Mouse (Mus musculus): ENCODE data around the gene Tsfm.
A peak's percentile ranks its signal among the peaks of the same experiment; 100 is the strongest.
"Not testable (repeated sequence)": the region's sequence is repeated elsewhere in the genome, so short reads cannot be mapped to it uniquely, and the experiment has no call there.

Gene Tsfm

DNA sequence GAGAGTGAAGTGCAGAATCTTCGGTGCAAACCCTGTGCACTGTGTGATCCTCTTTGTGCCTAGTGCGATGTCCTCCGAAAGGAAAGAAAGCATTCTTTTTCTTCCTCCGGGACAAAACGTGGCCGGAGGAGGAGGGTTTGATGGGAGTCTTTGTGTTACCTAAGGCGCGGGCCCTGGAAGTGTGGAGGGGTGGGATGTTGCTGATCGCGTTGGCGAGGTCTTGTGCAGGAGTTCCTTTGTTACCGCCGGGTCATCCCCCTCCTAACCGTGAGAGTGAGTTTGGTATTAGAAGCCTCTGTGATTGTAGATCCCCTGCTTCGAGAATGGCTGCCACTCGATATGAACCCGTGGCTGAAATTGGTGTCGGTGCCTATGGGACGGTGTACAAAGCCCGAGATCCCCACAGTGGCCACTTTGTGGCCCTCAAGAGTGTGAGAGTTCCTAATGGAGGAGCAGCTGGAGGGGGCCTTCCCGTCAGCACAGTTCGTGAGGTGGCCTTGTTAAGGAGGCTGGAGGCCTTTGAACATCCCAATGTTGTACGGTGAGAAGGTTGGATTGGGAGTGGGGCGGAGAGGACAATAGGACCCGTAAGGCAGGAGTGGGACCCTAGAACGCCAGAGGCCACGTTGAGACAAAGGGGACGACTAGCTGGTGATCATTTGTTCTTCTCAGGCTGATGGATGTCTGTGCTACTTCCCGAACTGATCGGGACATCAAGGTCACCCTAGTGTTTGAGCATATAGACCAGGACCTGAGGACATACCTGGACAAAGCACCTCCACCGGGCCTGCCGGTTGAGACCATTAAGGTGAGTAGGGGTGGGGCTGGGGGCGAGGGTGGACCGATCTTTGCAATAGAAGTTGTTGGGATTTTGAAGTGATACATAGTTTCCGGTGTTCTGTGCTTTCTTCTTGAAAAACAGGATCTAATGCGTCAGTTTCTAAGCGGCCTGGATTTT lies 33.6 kb upstream of the Tsfm start:
- DNase-seq (ENCODE audit: low spot score in 2 of 2), result peak in 1 of 2 experiments; percentile 21

DNA sequence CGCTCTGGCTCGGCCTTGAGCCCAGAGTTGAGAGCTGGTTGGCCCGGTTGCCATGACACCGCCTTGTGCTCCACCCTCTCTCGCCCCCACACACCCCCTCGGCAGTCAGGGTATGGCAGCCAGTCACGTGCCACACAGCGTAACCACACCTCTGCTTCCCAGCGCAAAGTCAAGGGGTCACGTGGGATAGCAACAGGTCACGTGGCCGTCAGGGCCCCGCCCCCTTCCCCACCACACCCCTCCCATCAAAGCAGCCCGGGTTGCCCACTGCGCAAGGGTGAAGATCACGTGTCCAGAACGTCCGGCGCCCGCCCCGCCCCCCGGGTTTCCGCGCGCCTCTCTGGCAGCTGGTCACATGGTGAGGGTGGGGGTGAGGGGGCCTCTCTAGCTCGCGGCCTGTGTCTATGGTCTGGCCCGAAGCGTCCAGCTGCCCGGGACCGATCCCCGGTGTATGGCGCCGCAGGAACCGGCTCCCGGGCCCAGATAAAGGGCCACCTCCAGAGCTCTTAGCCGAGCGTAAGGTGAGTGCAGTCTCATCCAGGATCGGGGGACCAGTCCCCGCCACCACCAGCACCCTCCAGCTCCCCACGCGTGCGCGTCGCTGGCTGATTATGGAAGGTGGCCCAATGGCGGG lies 32.7 kb upstream of the Tsfm start, which contains the start of gene Cdk4:
TSS of gene Cdk4 (plus strand) at position 296 of the 634 bp plus-strand sequence.
- peak; percentile 97 to 99 for DNase-seq (ENCODE audit: low spot score in 2 of 2)

DNA sequence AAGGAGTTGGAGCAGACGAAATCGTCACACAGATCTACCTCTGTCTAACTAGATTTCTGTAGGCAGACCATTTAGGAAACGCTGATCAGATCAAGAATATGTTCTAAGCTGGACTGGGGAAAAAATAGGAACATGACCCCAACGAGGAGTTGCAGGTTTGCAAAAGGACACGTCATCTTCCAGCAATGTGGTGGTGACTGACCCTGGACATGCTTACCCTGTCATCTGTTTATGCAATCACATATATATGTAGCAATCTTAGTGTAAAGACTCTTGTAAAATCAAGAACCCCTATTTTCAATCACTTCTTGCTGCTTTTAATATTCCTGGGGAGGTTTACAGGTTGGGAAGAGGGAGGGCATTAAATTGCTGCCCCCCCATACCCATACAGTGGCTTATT lies 31.9 kb upstream of the Tsfm start:
- no peak for DNase-seq (ENCODE audit: low spot score in 2 of 2)

DNA sequence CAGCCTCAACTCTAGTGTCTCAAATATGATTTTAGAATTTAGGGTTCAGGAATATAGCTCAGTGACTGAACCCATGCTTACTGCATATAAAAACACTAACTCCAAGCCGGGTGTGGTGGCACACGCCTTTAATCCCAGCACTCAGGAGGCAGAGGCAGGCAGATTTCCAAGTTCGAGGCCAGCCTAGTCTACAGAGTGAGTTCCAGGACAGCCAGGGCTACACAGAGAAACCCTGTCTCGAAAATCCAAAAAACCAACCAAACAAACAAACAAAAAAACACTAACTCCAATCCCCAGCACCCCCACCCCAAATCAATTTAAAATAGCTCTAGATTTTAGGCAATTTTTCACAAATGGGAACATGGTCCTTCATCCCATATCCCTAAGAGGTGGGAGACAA lies 31.5 kb upstream of the Tsfm start:
- DNase-seq (ENCODE audit: low spot score in 2 of 2), result not testable (repeated sequence)

DNA sequence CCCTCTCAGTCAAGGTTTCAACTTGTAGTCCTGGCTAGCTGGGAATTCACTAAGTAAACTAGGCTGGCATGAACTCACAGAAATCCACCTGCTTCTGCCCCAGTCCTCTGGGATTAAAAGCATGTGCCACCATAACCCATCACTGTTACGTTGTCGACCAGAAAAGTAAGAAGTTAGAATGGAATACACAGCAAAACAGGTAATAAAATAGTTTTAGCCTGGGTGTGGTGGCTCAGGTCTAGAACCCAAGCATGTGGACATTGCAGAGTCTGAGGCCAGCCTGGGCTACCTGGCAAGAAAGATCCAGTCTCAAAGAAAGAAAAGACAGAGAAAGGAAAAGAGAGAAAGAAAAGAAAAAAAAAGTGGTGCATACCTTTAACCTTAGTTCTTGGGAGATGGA lies 30.9 kb upstream of the Tsfm start:
- DNase-seq (ENCODE audit: low spot score in 2 of 2), result no peak

DNA sequence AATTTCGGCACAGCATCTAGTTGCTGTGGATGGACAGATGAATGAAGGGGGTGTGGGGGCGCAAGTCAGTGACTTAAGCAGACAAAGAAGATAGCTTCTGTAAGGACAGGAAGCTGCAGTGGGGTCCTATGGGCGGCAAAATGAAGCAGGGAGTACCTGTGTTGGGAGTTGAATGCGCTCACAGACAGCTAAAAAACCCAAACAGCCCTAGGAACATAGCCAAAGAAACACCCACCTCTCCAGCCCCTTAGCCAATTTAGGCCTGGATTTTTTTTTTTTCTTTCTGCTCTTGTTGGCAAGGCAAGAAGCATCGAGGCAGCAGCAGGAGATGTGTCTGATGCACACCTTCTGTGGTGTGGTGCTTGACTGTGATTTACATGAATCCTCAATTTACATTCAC lies 30.4 kb upstream of the Tsfm start:
- no peak for DNase-seq (ENCODE audit: low spot score in 2 of 2)

DNA sequence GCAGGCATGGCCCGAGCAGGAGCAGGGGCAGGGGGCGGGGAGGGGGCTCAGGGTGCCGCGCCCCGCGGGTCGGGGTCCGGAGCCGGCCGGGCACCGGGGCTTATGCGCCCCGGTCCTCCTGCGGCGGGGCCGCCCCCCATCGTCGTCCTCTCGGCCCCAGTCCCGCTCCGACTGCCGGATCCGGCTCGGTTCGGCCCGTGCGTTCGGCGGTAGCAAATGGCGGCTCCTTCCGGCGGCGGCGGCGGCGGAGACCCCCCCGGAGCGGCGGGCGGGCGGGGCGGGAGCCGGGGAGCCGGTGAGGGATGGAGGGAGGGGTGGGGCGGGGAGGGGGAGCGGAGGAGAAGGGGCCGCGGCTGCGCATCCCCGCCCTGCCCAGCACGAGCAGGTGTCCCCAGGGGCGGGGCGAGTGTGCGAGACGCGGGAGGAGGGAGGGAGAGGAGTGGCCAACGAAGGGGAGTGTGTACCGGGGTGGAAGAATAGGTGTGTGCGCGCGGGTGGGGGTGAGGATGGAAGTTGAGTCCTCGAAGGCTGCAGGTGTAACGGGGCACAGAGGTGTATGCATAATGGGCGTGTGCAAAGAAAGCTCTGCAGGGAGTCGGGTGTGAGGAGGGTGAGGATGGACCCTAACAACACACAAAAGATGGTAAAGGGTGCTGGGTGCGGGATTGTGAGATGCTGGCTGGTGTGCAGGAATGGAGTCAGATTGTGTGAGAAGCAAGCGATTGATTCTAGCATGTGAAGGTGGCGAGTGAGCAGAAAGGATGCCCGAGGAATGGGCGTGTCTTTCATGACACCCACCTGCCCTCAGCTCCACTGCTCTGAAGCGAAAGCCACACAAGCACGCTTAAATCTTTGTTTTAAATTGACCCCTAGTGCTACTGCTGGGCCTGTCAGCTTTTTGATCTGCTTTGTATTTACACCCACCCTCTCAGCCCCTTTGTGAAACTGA lies 29.6 kb upstream of the Tsfm start, which contains the start of gene March9:
TSS of gene March9 (minus strand) at position 217 of the 949 bp plus-strand sequence.
- peak; percentile 27 to 58 for DNase-seq (ENCODE audit: low spot score in 2 of 2)

DNA sequence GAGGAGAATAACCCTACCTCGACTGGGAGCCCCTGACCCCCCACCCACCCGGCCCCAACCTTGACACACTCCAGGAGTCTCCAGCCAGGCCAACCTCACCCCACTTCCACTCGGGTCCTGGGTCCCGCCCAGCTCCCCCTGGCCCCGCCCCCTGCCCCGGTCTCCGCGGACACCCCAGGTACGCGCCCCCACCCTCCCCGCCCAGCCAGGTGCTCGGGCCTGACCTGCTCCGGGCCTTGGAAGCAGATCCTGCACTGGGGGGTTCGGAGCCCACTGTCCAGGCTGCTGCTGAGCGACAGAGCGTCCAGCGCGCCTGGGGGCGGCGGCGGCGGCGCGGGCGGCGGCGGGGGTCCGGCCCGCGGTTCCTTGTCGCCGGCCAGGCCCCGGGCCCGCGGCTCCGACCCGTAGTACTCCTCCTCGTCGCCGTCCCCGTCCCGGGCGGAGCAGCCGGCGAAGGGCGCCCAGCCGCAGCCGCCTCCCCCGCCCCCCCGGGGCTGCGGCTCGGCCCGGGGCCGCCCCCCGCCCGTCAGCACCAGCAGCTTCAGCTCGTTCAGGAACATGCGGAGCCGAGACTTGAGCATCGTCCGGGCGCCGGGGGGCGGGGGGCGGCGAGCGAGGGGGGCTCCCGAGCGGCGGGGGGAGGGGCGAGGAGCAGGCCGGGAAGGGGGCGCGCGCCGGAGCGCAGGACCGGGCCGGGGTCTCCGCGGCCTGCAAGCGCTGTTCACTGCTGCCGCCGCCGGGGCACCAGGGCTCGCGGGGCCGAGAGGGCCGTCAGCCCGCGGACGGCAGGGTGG lies 28.7 kb upstream of the Tsfm start:
- no peak for DNase-seq (ENCODE audit: low spot score in 2 of 2)

DNA sequence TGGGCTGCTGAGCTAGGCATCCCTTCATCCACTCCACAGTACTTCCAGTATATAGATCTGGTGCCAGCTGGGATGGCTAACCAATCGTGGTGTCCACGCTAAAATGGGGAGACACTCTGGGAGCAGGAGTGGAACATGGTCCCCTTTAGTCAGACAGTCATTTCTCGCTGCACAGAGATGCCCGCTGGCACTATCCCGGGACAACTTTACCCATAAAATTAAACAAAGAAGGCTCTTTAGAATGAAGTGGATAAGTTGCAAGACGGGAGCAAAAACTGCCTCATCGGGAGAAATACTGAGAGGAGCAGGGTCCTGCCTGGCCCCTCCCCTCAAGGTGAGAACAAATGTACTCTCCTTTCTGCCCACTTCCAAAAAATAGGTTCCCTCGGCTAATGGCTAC lies 28.1 kb upstream of the Tsfm start:
- DNase-seq (ENCODE audit: low spot score in 2 of 2), result no peak

DNA sequence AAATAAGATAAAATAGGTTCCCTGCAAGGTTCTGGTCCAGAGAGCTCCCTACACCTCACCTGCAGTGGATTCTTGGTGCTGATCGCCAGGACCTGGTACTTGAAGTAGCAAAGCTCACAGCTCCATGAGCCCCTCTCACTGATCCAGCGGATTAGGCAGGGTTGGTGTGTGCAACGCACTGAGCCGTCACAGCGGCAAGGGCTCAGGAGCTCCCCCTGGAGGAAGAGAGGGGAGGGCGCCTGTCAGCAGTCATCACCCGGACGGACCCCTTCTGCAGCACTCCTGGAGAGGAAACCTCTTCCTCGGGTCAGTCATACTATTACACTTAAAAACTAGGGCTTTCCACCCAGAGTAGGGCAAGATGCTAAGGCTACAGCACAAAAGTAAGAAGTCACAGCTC lies 27.5 kb upstream of the Tsfm start:
- DNase-seq (ENCODE audit: low spot score in 2 of 2), result peak; percentile 71 to 82

DNA sequence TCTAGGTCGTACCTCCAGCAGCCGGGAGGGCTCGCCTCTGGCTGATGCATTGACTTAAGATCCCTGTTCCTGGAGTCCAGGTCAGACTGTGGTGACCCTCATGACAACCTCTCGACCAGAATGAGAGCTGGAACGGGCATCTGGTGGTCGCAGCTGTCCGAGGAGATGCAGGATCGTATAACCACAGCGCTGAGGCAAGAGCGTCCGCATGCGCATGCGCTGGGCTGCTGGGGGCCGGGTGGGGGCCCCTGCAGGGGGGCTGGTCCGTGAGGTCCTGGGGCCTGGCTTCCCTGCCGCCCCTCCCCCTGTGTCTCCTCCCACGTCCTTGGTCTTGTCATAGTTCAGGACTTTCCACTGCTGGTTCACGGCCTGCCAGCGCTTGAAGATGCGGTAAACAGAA lies 25.9 kb upstream of the Tsfm start:
- no peak for DNase-seq (ENCODE audit: low spot score in 2 of 2)

DNA sequence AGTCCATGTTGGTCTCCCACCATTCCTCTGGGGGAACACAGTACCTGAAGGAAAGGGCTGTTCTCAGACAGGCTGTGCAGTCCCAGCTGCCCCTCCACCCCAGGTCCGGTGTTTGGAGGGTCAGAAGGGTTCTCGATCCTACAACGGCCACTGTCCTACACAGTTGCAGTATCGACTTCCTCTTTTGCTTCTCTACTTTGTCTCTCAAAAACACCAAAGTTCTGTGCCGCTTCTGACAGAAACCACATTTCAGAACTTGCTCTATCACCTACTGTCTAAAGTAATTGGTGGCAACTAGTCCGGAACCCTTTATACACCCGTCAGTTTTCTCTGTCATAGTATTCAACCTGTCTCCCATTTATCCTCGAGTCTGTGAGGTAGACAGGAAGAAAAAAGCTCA lies 24.8 kb upstream of the Tsfm start:
- no peak for DNase-seq (ENCODE audit: low spot score in 2 of 2)

DNA sequence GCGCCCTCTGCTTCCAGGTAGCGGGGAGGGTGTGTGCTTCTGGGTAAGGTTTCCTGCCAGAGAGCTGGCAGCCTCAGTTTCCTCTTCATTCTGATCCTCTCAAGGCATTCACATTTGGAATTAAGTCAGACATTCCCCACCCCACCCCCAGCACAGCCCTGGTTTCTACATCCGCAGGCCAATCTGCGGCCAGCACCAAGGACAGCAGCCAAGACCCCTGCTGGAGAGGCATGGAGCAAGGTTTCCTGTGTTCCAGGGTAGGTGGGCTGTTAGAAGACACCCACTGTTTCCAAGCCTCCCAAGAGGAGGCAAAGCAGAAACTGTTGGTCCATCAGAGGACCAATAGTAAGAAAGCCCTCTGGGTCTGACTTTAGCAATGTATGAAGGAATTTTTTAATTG lies 24.0 kb upstream of the Tsfm start:
- DNase-seq (ENCODE audit: low spot score in 2 of 2), result no peak

DNA sequence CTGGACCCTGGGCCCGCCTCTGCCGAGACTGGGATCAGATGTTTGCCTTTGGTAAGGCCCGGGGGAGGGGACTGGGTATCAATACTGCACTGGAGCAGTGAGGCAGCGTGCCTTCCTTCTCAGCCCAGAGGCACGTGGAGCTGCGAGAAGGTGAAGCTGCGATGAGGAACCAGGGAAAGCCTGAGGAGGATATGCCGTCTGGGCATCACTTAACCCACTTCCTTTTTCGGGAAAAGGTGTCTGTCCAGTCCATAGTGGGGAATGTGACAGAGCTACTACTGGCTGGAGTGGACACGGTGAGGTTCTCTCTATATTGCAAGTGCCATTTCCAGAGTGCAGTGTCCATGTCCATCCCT lies 19.5 kb upstream of the Tsfm start:
- DNase-seq (ENCODE audit: low spot score in 2 of 2), result no peak

DNA sequence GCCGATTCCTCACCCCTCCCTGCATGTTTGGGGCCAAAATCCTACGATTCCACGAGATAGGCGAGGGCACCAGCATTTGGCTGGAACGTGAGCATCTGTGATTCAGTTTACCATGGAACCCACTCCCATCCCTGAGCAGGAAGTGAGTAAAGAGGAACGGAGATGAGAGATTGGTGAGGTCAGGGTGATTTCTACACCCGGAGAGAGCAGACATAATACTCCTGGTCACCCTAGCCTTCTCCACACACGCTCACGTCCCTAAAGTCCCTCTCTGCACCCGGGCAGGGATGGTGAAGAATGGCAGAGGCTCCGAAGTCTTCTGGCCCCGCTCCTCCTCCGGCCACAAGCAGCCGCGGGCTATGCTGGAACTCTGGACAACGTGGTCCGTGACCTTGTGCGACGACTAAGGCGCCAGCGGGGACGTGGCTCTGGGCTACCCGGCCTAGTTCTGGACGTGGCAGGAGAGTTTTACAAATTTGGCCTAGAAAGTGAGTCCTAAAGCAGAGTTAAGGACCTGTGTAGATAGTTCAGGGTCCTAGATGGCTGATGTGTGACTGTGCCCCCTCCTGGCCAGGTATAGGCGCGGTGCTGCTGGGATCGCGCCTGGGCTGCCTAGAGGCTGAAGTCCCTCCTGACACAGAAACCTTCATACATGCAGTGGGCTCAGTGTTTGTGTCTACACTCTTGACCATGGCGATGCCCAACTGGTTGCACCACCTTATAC lies 18.9 kb upstream of the Tsfm start:
- DNase-seq (ENCODE audit: low spot score in 2 of 2), result no peak

DNA sequence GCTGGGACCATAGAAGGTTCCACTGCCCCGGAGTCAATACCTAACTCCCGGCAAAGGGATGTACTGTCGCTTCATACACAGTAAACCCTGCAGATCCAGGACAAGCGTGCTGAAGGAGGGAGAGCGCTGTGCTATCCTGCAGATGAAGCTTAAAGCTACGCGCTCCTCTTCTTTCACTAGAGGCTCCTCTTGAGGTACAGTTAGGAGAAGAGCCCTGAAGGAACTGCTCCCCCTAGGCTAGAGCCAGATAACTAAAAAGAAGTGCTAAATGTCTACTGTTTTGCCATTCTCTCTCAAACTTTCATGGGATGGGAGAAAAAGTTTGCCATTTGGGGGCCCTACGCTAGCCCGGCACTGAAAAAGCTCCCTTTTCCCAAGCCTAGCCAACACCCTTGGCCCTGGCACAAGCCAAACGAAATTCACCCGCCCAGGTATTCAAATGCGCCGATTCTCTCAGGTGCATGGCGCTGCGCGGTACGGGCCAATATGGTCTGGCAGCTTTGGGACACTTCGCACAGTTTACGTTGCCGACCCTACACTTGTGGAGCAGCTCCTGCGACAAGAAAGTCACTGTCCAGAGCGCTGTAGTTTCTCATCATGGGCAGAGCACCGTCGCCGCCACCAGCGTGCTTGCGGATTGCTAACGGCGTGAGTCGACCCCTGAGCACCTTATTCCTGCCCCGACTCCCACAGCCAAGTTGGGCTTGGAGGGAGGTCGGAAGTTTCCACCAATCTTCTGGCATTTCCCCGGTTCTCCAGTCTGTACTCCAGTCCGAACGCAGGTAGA lies 18.2 kb upstream of the Tsfm start:
- DNase-seq (ENCODE audit: low spot score in 2 of 2), result no peak

DNA sequence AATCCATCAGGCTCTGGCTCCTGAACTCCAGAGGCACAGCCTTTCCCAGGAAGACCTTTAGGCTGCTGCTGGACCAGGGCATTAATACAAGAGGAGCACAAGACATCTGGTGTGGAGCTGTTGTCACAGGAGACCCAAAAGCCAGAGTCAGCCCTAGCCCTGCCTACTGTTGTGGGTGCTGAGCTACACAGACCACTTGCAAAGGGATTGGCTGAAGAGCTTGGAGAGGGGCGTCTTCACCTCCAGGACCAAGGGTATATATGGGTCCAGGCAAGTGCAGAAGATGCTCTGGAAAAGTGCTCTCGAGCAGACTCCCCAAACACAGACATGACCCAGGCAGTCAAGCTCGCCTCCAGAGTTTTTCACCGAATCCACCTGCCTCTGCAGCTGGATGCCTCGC lies 17.3 kb upstream of the Tsfm start, which contains the start of gene Cyp27b1:
TSS of gene Cyp27b1 (plus strand) at position 297 of the 400 bp plus-strand sequence.
- no peak for DNase-seq (ENCODE audit: low spot score in 2 of 2)

DNA sequence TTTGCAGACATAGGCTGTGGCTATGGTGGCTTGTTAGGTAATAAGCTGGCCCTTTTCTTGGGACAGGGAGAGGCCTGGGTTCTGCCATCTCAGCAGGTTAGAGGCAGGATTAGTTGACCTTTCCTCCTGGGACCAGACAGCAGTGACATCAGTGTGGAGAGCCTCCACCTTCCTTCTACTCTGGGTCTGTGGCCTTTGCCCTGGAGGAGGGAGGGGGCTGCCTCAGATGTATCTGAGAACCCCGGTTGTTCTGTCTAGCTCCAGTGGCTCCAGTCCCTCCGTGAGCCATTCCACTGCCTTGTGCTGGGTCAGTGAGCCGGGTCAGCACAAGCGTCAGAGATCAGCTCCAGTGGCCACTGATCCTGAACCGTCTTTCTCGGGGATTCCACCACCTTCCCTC lies 12.5 kb upstream of the Tsfm start:
- DNase-seq (ENCODE audit: low spot score in 2 of 2), result no peak

DNA sequence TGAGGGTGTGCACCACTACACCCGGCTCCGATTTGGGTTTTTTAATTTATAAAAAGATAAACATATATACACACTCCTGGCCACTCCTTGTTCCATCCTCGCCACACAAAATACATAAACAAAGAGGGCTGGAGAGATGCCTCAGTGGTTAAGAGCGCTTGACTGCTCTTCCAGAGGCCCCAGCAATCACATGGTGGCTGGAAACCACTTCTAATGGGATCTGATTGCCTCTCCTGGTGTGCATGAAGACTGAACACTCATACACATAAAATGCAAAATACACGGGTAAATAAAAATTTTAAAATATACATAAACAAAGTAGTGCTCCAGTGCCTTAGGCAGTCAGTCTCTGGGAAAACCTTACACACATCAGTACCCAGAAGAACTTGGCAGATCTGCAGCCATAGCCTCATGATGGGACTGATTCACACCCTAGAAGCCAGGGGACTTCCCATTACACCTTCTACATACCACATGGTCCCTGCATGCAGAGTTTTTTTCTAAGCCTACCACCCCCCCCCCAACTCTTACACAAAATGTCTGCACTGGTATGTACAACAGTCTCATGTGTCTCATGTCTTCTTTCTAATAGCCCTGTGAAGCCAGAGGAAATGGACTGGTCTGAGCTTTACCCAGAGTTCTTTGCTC lies 12.0 kb upstream of the Tsfm start:
- DNase-seq (ENCODE audit: low spot score in 2 of 2), result no peak
